Mouse (Mus musculus): ENCODE measurements around the gene Cfap206. TPM values are rescaled to one million over a fixed set of nuclear protein-coding genes. Genes with fewer than 3 reads are reported as not detected.

Gene Cfap206
- polyA plus RNA-seq, 1 experiment = 2.8 TPM

DNA sequence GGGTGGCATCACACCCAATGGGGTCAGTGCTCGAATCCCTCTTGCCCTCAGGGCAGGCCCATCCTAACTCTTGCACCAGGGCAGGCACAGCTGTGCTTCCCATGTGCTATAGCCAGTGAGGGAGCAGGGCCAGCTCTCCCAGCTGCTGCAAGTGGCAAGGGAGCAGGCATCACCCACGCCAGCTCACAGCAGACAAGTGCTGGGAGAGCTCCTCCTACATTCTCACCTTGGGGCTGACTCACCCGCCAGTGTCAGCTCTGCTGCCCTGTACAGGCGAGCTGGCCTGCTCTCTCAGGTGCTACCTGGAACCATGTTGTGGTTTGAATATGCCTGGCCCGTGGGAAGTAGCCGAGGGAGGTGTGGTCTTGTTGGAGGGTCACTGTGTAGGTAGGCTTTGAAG is 68.1 kb downstream of the Cfap206 start:
- DNase-seq (ENCODE audit: low read depth) = no peak
- TF ChIP-seq POLR2A (IDR thresholded peaks at IDR 0.05; ENCODE audit: borderline replicate concordance, extremely low read depth, insufficient read depth, insufficient read length, poor library complexity, severe bottlenecking) = no peak
- no peak for TF ChIP-seq CTCF (IDR thresholded peaks at IDR 0.05; ENCODE audit: borderline replicate concordance, extremely low read depth, insufficient read depth, insufficient read length)

DNA sequence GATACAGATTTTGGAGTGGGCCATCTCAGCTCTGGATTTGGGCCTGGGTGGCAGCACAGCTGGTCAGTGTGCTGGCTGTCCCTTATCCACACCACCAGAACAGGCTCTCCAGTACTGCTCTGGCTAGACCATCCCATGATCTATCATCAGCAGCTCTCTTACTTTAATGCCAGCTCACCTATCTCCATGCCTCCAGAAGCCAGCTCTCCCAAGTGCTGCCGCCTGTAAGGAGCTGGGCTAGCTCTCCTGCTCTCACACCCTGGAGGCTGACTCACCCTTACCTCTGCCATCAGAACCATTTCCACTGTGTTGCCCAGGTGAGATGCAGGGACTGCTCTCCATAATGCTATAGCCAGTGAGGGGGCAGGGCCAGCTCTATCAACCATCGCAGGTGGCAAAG is 68.5 kb downstream of the Cfap206 start:
- TF ChIP-seq CTCF (IDR thresholded peaks at IDR 0.05; ENCODE audit: borderline replicate concordance, extremely low read depth, insufficient read depth, insufficient read length) (no peak), POLR2A (IDR thresholded peaks at IDR 0.05; ENCODE audit: borderline replicate concordance, extremely low read depth, insufficient read depth, insufficient read length, poor library complexity, severe bottlenecking) (no peak)
- DNase-seq (ENCODE audit: low read depth) = no peak

DNA sequence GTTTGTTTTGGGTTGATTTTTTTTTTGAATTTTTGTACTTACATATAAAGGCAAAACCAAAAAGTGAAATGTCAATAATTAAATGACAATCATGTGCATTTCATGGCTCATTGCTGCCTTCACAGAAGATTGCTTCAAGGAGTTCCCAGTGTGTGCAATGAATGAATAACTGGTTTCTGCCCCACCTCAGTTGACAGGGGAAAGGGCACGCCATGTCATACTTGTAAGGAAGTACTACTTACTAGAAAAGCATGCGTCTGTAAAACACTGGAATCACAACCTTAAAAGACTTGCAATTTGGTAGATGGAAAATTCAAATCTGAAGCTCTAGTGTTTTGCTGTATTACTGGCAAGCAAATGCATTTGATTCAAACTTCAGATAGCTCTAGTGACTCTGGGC is 71.0 kb downstream of the Cfap206 start:
- DNase-seq (ENCODE audit: low read depth) = no peak
- TF ChIP-seq CTCF (IDR thresholded peaks at IDR 0.05; ENCODE audit: borderline replicate concordance, extremely low read depth, insufficient read depth, insufficient read length) = no peak
- no peak for TF ChIP-seq POLR2A (IDR thresholded peaks at IDR 0.05; ENCODE audit: borderline replicate concordance, extremely low read depth, insufficient read depth, insufficient read length, poor library complexity, severe bottlenecking)

DNA sequence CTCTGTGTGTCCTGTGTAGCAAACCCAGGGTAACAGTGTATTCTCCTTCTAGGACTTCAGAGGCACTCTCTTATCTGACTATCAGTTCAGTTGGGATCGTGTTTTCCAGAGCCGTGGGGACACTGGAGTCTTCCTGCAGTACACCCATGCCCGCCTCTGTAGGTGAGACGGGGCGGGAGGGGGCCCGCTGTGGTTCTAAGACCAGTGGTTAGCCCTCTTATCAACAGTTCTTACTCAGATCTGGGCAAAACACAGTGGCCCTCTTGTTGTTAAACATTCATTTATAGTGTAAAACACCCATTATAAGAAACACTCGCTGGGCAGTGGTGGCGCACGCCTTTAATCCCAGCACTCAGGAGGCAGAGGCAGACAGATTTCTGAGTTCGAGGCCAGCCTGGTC is 73.9 kb downstream of the Cfap206 start:
- TF ChIP-seq CTCF (IDR thresholded peaks at IDR 0.05; ENCODE audit: borderline replicate concordance, extremely low read depth, insufficient read depth, insufficient read length) (no peak), POLR2A (IDR thresholded peaks at IDR 0.05; ENCODE audit: borderline replicate concordance, extremely low read depth, insufficient read depth, insufficient read length, poor library complexity, severe bottlenecking) (no peak)
- no peak for DNase-seq (ENCODE audit: low read depth)

DNA sequence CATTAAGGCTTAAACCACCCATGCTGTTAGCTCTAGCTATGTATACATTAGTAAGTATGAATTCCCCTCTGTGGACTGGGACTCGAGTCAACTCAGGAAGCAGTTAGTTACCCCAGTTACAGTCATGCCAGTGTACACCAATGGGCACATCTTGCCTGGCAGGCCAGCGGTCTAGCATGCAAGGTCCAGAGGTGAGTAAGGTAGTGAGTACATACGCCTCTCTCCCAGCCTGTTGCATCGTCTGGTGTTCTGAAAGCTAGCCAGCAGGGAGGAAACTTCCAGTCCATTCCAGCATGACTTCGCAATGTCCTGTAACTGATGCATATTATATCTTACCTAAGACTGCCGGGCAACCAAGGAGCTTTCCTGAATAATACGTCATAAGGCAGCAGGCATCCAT is 76.8 kb downstream of the Cfap206 start:
- TF ChIP-seq CTCF (IDR thresholded peaks at IDR 0.05; ENCODE audit: borderline replicate concordance, extremely low read depth, insufficient read depth, insufficient read length) (no peak), POLR2A (IDR thresholded peaks at IDR 0.05; ENCODE audit: borderline replicate concordance, extremely low read depth, insufficient read depth, insufficient read length, poor library complexity, severe bottlenecking) (no peak)
- no peak for DNase-seq (ENCODE audit: low read depth)

DNA sequence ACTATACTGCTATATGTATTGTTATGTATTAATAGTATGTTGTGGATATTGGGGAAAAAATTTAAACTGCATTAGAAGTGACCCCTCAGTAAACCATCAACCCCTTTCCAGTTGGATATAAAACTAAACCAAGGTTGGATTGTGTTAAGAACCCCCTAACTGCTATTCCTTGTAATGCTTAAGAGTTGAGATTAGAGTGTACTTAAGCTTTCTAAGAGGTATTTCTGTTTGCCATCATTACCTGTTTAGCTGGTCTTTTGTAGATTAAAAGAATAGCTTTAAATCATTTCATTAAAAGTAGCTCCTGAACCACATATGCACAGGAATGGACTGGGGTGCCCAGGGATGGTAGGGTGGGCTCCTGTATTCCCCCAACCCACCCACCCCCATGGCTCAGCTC is 85.2 kb downstream of the Cfap206 start:
- no peak for DNase-seq (ENCODE audit: low read depth)
- TF ChIP-seq CTCF (IDR thresholded peaks at IDR 0.05; ENCODE audit: borderline replicate concordance, extremely low read depth, insufficient read depth, insufficient read length) (no peak), POLR2A (IDR thresholded peaks at IDR 0.05; ENCODE audit: borderline replicate concordance, extremely low read depth, insufficient read depth, insufficient read length, poor library complexity, severe bottlenecking) (no peak)

DNA sequence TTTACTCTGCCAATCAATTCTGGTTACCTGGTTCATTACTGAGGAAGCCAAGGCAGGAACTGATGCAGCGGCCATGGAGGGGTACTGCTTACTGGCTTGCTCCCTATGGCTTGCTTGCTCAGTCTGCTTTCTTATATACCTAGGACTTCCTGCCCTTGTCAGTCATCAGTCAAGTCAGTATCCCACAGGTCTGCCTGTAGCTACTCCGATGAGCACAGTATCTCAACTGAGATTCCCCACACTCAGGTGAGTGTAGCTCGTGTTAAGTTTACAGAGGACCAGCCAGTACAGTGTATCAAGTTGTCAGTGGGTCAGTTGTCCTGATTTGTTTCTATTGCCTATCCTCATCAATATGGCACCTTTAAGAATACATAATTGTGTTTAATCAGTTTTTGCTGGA is 89.3 kb downstream of the Cfap206 start:
- TF ChIP-seq POLR2A (IDR thresholded peaks at IDR 0.05; ENCODE audit: borderline replicate concordance, extremely low read depth, insufficient read depth, insufficient read length, poor library complexity, severe bottlenecking) (no peak), CTCF (IDR thresholded peaks at IDR 0.05; ENCODE audit: borderline replicate concordance, extremely low read depth, insufficient read depth, insufficient read length) (no peak)
- no peak for DNase-seq (ENCODE audit: low read depth)

DNA sequence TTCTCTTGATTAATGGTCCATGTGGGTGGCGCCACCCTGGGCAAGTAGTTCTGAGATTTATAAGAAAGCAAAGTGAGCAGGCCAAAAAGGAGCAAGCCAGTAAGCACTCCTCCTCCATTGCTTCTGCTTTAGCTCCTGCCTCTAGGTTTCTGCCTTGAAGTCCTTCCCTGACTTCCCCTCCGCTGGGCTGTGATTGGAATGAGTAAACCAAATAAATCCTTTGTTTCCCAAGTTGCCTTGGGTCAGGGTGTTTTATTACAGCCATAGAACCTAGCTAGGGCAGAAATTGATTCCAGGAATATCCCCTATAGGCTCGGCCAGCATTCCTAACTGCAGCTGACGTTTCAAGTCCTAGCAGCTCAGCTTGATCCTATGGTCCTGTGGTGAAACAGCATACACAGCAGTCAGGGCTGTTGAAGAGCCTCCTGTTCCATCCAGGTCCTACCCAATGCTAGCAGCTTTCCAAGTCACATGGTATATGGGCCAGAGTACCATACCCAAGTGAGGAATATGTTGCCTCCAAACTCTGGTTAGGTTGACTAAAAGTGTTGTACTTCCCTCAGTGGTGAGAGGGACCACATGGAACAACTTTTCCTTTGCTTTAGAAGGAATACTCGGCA is 90.2 kb downstream of the Cfap206 start:
- no peak for DNase-seq (ENCODE audit: low read depth)
- TF ChIP-seq POLR2A (IDR thresholded peaks at IDR 0.05; ENCODE audit: borderline replicate concordance, extremely low read depth, insufficient read depth, insufficient read length, poor library complexity, severe bottlenecking) (no peak), CTCF (IDR thresholded peaks at IDR 0.05; ENCODE audit: borderline replicate concordance, extremely low read depth, insufficient read depth, insufficient read length) (no peak)

Other genes starting within 250 kb of the Cfap206 start
- gene Akirin2, start 179.3 kb downstream of the Cfap206 start, polyA plus RNA-seq (2012; rRNA removed) = 139 and 159 TPM in 2 replicates
- 58.8 and 62.7 TPM in 2 replicates for gene Orc3, start 115.3 kb downstream of the Cfap206 start, polyA plus RNA-seq (2012; rRNA removed)
- 27.3 and 36.0 TPM in 2 replicates for gene Rars2, start 115.2 kb downstream of the Cfap206 start, polyA plus RNA-seq (2012; rRNA removed)
- 21.4 and 27.0 TPM in 2 replicates for gene Slc35a1, start 42.8 kb downstream of the Cfap206 start, polyA plus RNA-seq (2012; rRNA removed)
- gene Gm136, start 26.1 kb upstream of the Cfap206 start, polyA plus RNA-seq (2012; rRNA removed) = not detected in 2 replicates
- gene Smim8, start 48.2 kb upstream of the Cfap206 start, polyA plus RNA-seq (2012; rRNA removed) = 19.8 and 22.8 TPM in 2 replicates
- 16.2 and 23.1 TPM in 2 replicates for gene Zfp292, start 152.8 kb upstream of the Cfap206 start, polyA plus RNA-seq (2012; rRNA removed)
- 0.11 TPM in 1 of 2 replicates, not detected in the other for gene Cga, start 163.6 kb upstream of the Cfap206 start, polyA plus RNA-seq (2012; rRNA removed)

Measured in brain, embryonic 14.5 days (tissue).